Mouse (Mus musculus) thymus, postnatal 36 days (tissue): ENCODE measurements at regions not wholly inside any gene's neighbourhood (a gene's known extent, or its start where the extent isn't known, plus 50 kb on each side); places are given as distances from the start of the nearest gene placed in this dataset.

Experiments used
- DNase-seq, 2 experiments: peaks; one replicate each; pipeline ENCODE4 v3.0.0; 2022; ENCODE audit warnings: mixed read lengths in 2 of 2

DNA sequence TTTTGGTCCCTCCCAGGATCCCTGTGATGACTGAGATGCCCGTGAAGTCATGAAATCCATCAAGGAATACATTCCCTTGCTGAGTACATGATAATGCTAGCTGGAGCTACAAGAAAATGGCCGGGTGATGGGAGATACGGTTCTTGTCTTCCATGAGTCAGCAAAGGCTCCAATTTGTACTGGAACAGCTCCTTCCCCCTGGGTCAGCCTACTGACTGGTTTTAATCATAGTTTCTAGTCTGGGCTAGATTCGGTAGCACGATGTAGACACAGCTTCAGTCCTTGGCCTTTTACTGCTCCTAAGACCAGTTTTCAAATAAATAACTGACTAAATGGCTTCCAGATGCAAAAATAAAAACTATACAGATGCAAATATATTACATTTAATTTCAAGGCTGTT is 557.5 kb downstream of the Epha4 start:
- no peak for DNase-seq

DNA sequence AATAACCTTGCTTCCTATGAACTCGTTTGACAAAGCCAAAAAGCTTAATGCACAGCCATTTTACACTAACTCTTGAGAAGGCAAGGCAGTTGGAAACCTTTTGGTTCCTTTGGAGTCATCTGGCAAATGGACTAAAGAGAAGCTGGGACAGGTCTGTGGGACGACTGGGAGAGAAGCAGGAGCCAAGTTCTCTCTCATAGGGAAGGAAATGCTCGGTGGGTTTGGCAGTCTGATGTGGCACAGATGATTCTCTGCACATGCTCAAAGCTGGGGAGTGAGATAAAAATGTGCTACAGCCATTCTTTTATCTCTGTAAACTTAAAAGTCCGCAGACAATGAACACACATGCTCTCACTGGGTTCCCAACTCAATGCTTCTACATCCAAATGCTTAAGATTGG is 556.2 kb downstream of the Epha4 start:
- DNase-seq = no peak

DNA sequence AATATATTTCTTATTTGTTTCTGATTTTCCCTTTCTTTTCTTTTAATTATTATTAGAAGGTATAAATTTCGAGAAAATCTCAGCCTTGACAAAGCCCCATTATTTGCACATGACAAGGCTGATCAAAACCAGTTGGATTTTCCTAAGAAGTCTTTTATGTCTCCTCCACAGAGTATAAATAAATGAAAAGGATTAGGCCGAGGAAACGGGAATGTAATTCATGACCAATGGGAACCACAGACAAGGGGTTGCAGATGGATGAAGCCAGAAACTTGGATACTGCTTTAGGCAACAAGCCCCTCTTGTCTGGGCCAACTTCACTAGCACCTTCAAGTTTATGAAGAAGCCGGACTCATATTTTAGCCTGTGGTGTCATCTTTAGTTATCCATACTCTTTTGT is 542.4 kb downstream of the Epha4 start:
- DNase-seq = no peak

DNA sequence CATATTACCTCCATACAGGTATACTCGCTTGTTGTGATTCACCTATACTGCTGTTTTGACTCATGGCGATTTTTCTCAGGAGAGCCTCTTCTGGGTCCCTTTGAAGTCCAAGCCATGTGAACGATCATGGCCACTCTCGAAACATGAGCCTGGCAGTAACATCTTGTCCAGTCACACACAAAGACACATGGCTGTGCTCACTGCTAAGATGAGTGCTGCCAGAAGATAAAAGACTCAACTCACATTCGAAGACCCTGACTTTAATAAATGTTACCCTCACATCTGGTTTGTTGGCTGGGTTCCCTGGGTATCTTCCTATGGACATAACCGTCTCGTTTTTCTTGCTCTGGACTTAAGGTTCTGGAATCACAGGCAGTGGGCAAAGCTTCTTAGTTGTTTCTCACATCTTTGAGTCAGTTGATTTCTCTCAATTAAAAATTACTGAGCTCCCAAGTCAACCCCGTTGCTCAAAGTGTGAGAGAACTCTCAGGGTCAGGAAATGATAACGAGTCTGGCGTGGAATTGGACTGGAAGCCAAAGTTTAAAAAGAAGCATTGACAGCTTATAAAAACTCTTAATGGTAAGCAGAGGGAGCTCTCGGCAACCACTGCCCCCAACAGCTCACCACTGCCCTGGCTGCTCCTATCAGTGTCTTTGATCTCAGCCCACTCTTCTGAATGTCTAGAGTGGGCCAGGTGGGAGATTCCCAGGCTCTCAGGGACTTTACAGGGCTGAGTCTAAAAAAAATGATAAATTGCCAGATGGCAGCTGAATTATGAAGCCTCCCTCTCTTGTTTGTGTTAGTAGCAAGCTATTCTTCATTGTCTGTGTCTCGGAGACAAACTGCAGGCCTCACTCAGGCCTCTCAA is 539.6 kb downstream of the Epha4 start:
- DNase-seq = no peak

DNA sequence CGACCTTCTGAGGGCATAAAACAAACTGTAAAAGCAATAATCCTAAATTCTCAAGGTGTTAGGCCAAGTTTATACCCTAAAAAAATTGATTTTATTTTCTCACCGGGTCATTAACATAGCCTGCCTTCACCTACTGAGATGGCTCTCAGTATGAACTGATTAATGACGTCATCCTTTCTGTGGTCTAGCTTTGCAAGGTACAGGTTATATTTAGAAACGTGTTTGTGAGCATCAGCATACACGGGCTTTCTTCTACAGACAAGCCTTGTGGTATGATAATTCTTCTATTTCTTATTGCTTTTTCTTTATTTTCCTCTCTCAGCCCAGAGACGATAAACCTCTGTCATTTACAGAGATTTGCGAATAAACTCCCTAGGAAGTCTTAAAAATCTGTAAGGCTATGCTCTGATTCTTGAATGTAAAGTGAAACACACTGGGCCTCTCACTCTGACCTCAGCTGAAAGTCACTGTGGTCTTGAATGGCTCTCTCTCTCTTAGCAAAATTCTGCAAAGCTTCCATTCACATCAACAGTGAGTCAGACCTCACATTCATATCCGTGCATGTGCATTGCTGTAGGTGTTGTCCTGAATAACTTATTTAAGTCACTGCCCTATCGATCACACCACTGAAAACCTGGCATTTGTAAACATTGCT is 534.3 kb downstream of the Epha4 start:
- DNase-seq = no peak

DNA sequence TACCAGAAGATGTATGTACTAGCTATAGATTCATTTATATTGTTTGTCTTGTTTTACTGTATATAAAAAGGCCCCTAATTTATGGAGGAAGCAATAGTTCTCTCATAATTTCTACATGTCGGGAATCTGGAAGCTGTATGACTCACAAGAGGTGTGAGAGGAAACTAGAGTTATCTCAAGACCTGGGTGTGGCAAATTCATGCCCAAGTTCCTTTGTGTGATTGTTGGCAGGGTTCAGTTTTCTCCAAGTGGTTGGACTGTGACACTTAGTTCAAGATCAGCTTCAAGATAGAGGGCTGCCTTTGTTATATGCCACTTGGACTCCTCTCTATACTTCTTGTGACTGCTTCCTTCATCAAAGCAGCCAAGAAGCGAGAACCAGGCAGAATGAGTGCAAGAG is 521.1 kb downstream of the Epha4 start:
- no peak for DNase-seq

DNA sequence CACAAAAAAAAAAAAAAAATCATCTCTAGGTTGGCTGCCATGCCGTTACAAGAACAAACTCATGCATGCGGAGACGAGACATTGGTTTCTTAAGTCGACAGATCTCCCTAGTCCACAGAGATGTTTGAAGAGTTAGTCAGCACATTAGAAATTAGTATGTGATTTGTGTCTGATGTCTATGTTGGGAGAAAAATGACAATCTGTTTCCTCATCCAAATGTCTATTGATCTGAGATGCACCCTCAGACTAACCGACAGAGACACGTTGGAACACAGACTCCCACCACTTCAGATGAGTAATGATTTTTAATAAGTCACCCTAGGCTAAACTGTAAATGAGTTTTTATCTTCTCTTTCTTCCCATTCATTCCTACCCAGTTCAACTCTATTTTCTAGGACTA is 506.9 kb downstream of the Epha4 start:
- no peak for DNase-seq

DNA sequence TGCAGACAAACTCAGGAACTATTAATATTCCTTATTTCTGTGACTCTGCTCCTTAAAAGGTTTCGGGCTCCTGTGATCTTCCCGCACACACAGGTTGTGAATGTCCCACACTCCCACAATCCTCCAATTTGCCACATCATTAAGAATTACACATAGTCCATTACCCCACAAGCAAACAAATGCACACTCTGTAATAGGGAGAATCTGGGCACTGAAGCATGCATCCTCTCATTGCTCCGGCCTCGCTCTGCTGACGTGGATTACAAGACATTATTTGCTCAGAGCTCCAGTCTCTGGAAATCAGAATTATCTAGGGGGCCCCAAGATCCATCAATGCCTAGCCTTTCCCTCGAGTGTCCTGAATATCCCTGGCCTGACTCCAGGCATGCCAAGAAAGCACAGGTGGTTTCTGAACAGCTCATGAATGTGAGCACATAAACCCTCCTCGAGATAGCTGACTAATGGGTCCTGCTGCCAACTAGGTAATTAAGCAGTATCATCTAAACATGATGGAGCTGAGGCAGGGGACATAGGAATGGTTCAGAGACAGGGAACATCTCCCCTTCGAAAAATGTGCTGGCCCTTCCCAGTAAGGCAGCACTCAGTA is 504.2 kb downstream of the Epha4 start:
- DNase-seq = no peak

DNA sequence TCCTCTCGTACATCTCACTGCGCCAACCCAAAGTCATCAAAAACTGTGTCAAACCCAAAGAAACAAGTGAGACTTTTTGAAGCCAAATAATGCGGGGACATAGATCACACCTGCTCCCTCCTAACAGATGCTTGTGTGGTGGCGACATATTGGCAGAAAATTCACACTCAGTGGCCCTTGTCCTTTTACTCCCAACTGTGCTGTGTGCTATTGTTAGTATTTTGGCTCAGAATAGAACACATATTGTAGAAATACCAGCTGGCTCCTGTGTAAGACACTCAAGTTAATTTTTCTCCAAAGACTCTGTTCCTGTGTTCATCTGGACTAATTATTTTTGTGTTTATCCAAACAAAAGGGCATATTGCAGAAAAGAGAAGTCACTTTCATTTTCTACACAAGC is 487.2 kb downstream of the Epha4 start:
- DNase-seq = no peak

DNA sequence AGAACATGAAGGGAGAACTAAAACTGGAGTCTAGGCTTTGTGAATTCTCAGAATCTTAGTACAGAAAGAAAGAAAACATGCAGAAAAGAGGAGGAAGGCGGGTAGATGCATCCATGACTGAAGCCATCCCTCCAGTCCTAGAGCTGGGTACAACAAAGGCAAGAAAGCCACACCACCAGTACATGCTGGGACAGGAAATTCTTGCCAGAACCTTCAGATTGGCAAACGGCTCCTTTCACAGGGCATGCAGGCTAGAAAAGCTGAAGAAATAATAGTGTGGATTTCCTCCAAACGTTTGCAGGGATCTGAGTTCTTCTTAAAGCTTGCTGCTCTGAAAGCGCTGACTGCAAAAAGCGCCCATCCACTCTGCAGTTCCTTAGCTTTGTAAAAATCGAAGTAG is 486.7 kb downstream of the Epha4 start:
- no peak for DNase-seq

DNA sequence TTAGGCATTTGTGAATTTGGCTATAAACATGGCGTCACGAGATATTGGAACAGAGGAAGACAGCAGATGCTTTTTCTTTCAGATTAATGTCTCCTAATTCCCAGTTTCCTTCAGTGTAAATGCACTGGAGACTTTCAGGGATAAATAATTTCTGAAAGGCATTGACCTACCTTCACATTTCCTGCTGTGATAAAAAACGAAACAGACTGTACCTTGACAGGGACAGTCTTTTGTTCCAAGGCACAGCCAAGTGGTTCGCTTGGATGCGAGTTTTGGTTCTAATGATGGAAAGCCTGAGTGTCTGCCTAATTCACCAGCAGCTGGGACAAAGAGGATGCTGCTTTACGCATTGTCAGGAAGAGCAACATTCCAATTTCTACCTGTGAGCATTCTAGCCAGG is 485.8 kb downstream of the Epha4 start:
- no peak for DNase-seq

DNA sequence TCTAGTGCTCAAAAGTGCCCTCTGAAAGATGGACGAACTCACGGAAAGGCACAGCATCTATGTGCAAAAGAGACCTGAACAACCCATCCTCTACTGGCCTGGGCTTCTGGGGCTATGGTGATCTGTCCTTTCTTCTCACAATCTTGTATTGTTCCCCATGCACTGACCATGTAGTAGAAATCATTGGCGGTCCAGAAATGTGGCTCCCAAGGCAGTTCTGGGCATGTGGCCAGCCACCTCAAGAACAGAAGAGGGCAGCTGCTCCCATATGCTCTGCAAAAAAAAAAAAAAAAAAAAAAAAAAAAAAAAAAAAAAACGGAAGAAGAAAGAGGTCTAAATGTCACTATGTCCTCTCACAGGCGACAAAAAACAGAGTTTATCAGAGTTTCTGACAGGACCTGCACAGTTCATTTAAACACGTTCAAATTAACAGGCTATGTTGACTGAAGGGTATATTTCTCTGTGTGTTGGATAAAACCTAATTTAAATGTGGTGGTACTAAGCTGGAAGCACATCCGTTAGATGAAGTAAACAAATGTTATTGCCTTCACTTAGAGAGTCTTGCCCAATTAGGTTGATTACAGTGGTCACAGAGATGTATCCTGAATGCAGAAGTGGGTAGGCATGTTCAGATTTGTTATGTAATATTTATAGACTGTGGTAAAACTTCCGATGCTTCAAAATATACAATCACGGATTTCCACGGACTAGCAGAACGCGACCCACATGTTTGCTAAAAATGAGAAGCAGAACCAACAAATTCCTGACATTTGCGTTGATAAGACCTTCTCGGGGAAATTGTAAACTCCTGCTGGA is 470.9 kb downstream of the Epha4 start:
- no peak for DNase-seq

DNA sequence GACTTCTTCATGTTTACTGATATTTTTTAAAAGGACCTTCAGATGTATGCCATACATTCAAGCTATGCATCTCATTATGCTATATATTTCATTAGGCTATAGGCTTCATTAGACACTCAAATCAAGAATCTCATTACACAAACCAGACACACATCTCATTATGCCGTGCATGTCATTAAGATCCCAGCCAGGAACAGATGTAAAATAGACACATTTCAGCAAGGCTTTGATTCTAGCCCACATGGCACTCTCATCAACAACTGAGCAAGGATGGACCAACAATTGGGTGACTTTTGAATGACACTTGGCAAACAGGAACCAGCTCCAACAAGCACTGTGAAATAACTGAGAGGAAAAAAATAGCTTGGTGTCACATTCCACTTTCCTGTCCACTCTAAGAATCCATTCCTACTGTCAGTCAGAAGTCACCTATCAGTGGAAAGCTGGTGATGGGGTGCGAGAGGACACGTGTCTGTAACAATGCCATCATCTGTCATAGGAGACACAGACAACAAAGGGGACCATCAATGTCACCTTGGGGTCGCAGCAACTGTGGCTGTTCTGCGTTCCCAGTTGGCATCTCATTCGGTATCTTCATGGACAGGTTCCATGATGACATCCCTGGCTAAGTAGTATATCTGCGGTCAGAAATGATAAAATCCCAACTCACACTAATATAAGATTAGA is 466.0 kb downstream of the Epha4 start:
- no peak for DNase-seq

DNA sequence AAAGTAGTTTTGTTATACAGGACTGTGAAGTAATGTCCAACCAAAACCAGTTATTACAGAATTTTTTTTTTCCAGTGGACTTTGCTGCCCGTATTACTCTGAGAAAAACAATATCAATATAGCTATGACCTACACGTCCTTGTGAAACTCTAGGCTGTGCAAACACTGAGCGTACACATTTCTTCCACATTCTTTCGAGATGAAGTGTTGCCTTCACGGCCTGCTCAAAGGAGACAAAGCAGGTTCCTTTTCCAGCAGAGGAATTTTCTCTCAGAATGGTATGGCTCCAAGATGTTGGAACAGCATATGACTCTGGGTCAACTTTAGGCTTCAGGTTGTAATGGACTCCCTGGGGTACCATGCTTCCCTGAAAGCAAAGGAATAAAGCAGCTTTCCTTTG is 463.6 kb downstream of the Epha4 start:
- no peak for DNase-seq

DNA sequence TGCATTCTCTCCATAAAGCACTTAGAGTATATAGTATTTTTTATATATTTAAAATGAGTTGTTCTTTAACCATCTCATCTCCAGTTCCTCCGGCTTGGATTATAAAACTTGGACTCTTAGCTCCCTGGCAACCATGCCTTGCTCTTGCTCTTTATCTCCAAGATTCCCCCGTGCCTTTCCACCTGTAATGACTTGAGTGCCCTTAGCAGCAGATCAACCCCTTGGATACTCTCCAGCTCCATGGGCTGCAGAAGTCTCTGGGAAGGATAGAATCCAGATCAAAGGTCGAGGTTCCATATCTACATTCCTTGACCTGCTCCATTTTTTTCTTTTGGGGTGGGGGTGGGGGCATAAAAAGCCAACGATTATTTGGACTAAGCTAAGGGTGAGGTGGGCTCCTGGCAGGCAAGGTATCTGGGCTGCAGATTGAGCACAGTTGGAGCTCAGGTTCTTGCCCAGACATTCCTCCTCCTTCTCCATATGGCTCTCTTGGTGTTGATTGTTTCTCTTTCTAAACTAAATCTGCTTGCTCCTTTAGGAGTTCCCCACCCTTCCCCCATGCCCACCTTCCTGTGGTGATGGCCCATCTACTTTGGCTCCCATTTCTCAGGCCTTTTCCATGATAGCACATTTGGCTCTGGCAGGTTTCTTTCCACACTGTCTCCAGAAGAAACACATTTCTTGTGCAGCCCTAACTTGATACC is 460.9 kb downstream of the Epha4 start:
- DNase-seq = no peak

DNA sequence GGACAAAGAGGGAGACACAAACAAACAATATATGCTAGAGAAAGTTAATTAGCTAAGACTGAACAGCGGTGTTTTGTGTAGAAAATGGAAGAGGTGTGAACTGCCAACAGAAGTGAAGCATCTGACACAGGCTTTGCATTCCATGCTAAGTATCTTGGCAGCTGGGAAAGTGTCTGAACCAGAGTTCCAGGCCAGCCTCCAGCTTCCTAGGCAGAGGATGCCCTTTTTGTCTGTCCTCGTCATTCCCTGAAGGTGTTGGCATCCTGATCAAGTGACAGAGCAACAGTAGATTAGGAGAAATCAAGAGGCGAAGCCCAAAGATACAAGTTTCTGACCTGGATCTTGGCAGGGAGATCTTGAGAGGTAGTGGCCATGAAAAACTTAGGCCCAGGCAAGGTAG is 452.4 kb downstream of the Epha4 start:
- no peak for DNase-seq

DNA sequence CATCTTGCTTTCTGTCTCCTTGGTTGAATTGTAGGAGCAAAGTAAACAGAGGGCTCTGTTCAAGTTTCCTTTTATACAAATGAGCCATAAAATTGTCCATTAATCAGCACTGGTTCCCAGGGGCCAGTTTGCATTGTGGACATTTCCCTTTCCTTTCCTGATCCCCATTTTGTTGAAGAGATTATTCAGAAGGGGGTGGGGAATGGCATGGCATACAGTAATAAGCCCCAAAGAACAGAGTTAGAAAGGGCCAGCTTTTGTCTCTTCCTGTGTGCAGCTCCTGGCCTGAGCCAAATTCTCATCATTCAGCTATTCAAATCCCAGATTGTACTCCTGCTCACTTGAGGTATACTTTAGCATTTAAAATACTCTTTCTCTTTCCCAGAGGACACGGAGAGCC is 441.8 kb downstream of the Epha4 start:
- no peak for DNase-seq

DNA sequence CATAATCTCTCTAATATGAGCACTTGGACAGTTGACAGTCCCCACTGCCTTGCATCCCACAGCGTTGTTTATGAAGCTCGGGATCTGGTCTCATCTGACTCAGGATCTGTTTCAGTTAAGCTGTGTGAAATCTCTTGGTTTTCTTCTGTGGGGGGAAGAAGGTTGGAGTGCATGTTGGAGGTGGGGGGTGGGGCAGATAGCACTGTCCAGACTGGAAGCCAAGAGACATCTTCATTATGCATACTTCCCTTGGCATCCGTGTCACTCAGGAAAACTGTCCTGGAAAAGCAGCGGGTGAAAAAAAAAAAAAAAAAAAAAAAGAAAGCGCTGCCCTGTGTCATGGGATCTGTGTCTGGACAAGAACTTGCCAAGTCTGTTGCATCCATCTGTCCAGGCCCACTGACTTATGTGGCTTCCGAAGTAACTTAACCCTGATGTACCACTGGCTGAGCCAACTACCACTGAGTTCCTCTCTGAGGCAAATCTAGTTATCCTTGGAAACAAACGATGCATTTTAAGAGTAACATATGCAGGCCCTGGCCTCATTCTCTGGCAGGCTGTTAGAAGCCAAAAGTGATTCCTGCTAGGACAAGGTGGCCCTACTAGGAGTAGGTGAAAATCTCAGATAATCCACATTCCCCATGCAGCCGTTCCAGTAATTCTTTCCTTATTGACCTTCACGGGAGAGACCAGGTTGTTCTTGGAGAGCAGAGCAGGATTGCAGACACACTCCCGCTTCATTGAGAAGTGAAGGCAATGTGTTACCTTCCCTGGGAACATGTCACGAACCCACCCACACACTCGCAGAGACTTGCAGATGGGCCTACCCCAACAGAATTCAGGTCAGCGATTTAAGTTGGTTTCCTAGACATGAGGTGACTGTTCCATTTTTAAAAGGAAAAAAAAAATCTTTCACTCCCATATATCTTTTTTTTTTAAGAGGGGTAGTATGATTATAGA is 439.7 kb downstream of the Epha4 start:
- DNase-seq = no peak

DNA sequence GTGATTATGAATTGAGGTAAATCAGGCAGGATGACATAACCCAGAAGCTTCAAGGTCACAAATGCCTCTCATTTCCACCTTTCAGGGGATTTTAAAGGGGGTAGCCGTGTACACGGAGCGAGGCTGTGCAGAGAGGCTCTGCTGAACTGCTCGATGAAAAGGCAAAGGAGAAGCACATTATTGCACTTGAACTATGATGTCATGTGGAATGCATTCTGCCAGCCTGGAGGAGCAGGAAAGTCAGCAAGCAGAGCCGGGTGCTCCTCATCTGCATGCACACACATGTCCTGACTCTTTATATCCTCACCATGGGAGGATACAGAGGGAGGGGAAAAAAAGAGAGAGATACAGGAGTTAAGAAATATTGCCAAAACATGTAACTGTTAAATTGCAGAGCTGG is 434.1 kb downstream of the Epha4 start:
- DNase-seq = no peak

DNA sequence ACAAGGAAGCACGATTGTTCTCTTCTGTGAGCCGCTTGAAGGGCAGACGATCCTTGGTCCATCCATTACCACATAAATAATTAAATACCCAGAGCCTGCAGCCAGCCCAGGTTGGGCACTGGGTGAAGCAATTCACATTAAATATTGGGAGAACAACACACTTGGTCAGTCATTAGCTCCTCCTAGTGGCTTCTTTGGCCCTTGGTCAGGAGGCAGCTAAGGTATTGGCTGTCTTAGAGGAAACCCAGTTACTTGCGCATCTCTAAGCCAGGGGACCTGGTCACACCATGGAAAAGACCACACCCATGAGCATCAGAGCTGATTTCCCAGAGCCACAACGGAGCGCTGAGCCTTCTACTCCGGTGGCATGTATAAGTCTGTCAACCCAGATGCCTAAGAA is 433.2 kb downstream of the Epha4 start:
- no peak for DNase-seq

DNA sequence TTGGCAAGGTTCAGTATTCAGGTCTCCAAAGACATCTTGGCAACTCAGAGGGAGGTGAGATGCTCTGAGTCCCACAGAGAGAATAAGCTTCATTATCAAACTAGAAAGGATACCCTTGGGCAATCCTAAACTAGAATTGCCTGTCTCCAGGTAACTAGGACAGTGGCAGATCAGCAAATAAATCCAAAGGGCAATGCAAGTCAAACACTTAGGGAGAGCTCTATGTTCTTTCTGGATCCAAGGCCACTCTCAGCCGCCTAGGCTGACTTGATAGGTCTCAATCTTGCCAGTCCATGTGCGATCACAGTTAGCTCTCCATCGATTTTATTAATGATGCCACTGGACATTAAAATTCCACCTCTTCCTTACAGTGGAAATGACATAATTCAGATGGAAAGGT is 432.5 kb downstream of the Epha4 start:
- DNase-seq = no peak
